Mouse (Mus musculus): ENCODE data around the gene Otog.

DNA sequence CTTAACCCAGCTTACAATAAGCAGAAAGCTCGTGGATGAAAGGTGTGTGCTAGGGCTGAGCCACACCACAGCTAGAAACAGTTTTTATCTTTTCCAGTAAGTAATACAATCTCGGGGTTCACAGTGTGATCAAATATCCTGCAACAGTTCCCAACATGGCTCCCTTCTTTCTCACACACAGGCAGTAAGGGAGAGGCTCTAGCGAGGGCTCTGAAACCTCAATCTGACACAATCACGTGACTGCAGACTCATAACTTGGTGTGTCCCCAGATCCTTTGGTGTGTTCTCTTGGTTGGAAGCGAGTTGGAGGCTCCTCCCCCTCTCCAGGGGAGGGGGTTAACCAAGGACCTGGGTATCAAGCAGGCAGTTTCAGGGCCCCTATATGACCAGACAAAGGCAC, 35.4 kb downstream of the Otog start:
- TF ChIP-seq POLR2A (IDR thresholded peaks at IDR 0.05; ENCODE audit: low read depth, low read length) (no peak), CTCF (IDR thresholded peaks at IDR 0.05; ENCODE audit: extremely low read depth, insufficient read length, insufficient replicate concordance, low read depth, low read length) (no peak)
